Mouse (Mus musculus) heart, adult 2 months (tissue): Measurements from ENCODE around the gene Trrap.

Experiments used
- CTCF ChIP-seq: fragments of 200-600 bp; IDR thresholded peaks from 2 replicates; pipeline ENCODE4 v1.8.1; 2022; ENCODE audit warnings: antibody characterized with exemption, mild to moderate bottlenecking, moderate library complexity
- POLR2A ChIP-seq: fragments of 200-500 bp; IDR thresholded peaks from 2 replicates; pipeline ENCODE4 v1.6.1; 2011; ENCODE audit warnings: mild to moderate bottlenecking, low read depth, low read length, control low read depth; ENCODE audit not compliant: insufficient read depth

GRCm38 (mm10) chr5:144803066-144803465 lies 35.5 kb downstream of the Trrap start:
- TF ChIP-seq CTCF = no peak
- no peak for TF ChIP-seq POLR2A
